Mouse (Mus musculus) testis, adult 2 months (tissue): Measurements from ENCODE around the gene Tmc3. TPM values are rescaled to one million over a fixed set of nuclear protein-coding genes. Genes with fewer than 3 reads are reported as not detected.

Source experiments
- H3K27ac ChIP-seq: fragments of 200-500 bp; 2 replicates; pipeline ENCODE4 v1.5.1; 2012; ENCODE audit warnings: low read depth, low read length; ENCODE audit not compliant: control insufficient read depth, insufficient read depth
- H3K27me3 ChIP-seq: fragments of 200-500 bp; 2 replicates; pipeline ENCODE4 v1.6.1; 2012; ENCODE audit warnings: mild to moderate bottlenecking, low read length, moderate library complexity; ENCODE audit not compliant: control insufficient read depth, insufficient read depth
- H3K36me3 ChIP-seq: fragments of 200-500 bp; 2 replicates; pipeline ENCODE4 v1.6.1; 2012; ENCODE audit warnings: mild to moderate bottlenecking, low read length; ENCODE audit not compliant: control insufficient read depth, insufficient read depth
- H3K4me1 ChIP-seq: fragments of 200-500 bp; 2 replicates; pipeline ENCODE4 v1.6.1; 2012; ENCODE audit warnings: low read length; ENCODE audit not compliant: control insufficient read depth, insufficient read depth
- H3K4me3 ChIP-seq: fragments of 200-500 bp; 2 replicates; pipeline ENCODE4 v1.5.1; 2012; ENCODE audit warnings: low read depth, mild to moderate bottlenecking, low read length, moderate library complexity, mixed read lengths; ENCODE audit not compliant: control insufficient read depth
- CTCF ChIP-seq: fragments of 200-500 bp; IDR thresholded peaks from 2 replicates; pipeline ENCODE4 v1.5.1; 2012; ENCODE audit warnings: low read depth, mild to moderate bottlenecking, inconsistent platforms, low read length, moderate library complexity; ENCODE audit not compliant: control insufficient read depth, insufficient read depth, insufficient replicate concordance
- POLR2A ChIP-seq: fragments of 200-500 bp; IDR thresholded peaks from 2 replicates; pipeline ENCODE4 v1.6.1; 2012; ENCODE audit warnings: low read depth, mild to moderate bottlenecking, inconsistent platforms, low read length, moderate library complexity; ENCODE audit not compliant: control insufficient read depth
- polyA plus RNA-seq: library from polyadenylated mRNA; depleted of rRNA; stranded (reverse); fragments of >200 nt; gene quantifications from 2 replicates; pipeline ENCODE4 v1.2.3, GENCODE M21; 2012

The Tmc3 gene
- polyA plus RNA-seq, 1 experiment: 0.33 TPM

GRCm38 (mm10) chr7:83660273-83660691 lies 75.6 kb downstream of the Tmc3 start:
- no peak overlapping the region; the same call in 1 of the 2 replicates for H3K27ac ChIP-seq
- TF ChIP-seq CTCF: no peak
- H3K4me1 ChIP-seq: peaks cover 6% of the 10 kb centered on the region
- peak overlapping the region; percentile 83 for H3K4me3 ChIP-seq
- no peaks in the 10 kb centered on the region for H3K36me3 ChIP-seq
- H3K27me3 ChIP-seq: no peaks in the 10 kb centered on the region

- H3K27me3 ChIP-seq: no peaks in the 10 kb centered on the region
- peak overlapping the region; percentile 83 for H3K4me3 ChIP-seq
- no peaks in the 10 kb centered on the region for H3K36me3 ChIP-seq
- H3K4me1 ChIP-seq: peaks cover 6% of the 10 kb centered on the region
- TF ChIP-seq CTCF: no peak
- no peak for TF ChIP-seq POLR2A
- H3K27ac ChIP-seq: no peak overlapping the region
Observed at GRCm38 (mm10) chr7:83661031-83661430, 76.3 kb downstream of the Tmc3 start.

- no peak overlapping the region for H3K4me3 ChIP-seq
- H3K27ac ChIP-seq: no peak overlapping the region
- no peaks in the 10 kb centered on the region for H3K27me3 ChIP-seq
- no peak for TF ChIP-seq CTCF
- no peak for TF ChIP-seq POLR2A
- H3K4me1 ChIP-seq: peaks cover 6% of the 10 kb centered on the region
- no peaks in the 10 kb centered on the region for H3K36me3 ChIP-seq
Observed at GRCm38 (mm10) chr7:83661763-83662162, 77.0 kb downstream of the Tmc3 start.

GRCm38 (mm10) chr7:83662711-83663375 lies 78.1 kb downstream of the Tmc3 start:
- H3K27me3 ChIP-seq: no peaks in the 10 kb centered on the region
- no peak overlapping the region for H3K27ac ChIP-seq
- peaks cover 6% of the 10 kb centered on the region for H3K4me1 ChIP-seq
- H3K4me3 ChIP-seq: no peak overlapping the region
- no peaks in the 10 kb centered on the region for H3K36me3 ChIP-seq
- TF ChIP-seq POLR2A (no peak), CTCF (no peak)

- TF ChIP-seq CTCF (no peak), POLR2A (no peak)
- Histone ChIP-seq H3K4me1 (no peaks in the 10 kb centered on the region), H3K4me3 (no peak overlapping the region), H3K27me3 (no peaks in the 10 kb centered on the region), H3K36me3 (no peaks in the 10 kb centered on the region), H3K27ac (no peak overlapping the region)
Observed at GRCm38 (mm10) chr7:83666087-83666595, 81.4 kb downstream of the Tmc3 start.

- Histone ChIP-seq H3K36me3 (no peaks in the 10 kb centered on the region), H3K4me3 (no peak overlapping the region), H3K27ac (no peak overlapping the region), H3K4me1 (no peaks in the 10 kb centered on the region), H3K27me3 (no peaks in the 10 kb centered on the region)
- TF ChIP-seq CTCF (no peak), POLR2A (no peak)
Observed at GRCm38 (mm10) chr7:83667936-83668645, 83.4 kb downstream of the Tmc3 start.

- H3K36me3 ChIP-seq: no peaks in the 10 kb centered on the region
- no peaks in the 10 kb centered on the region for H3K27me3 ChIP-seq
- H3K27ac ChIP-seq: no peak overlapping the region
- no peak overlapping the region for H3K4me3 ChIP-seq
- H3K4me1 ChIP-seq: no peaks in the 10 kb centered on the region
- peak; percentile 43; the same call in 1 of the 2 replicates for TF ChIP-seq CTCF
- no peak for TF ChIP-seq POLR2A
Observed at GRCm38 (mm10) chr7:83668724-83669123, 84.0 kb downstream of the Tmc3 start.
